Mouse (Mus musculus): ENCODE measurements at regions not wholly inside any gene's neighbourhood (a gene's known extent, or its start where the extent isn't known, plus 50 kb on each side); places are given as distances from the start of the nearest gene placed in this dataset.

GRCm38 (mm10) chr6:69578416-69578815 is 1213.6 kb downstream of the Rpia start:
- WGBS: 65% methylated on average over 2 of the region's 2 CpGs
- H3K36me3 ChIP-seq (ENCODE audit: insufficient read depth): no peaks in the 10 kb centered on the region
- no peak overlapping the region for H3K4me2 ChIP-seq
- ATAC-seq (ENCODE audit: insufficient read depth) (no peak), DNase-seq (peak; percentile 0)
- no peak overlapping the region for H3K27ac ChIP-seq (ENCODE audit: low read depth)
- no peaks in the 10 kb centered on the region for H3K4me1 ChIP-seq (ENCODE audit: insufficient read depth)
- H3K9ac ChIP-seq: no peak overlapping the region
- H3K9me3 ChIP-seq (ENCODE audit: low read depth, low read length): no peaks in the 10 kb centered on the region
- no peak for TF ChIP-seq CTCF (IDR thresholded peaks at IDR 0.05; ENCODE audit: low read depth)
- no peaks in the 10 kb centered on the region for H3K27me3 ChIP-seq (ENCODE audit: insufficient read depth, low read length)
- no peak overlapping the region for H3K4me3 ChIP-seq (ENCODE audit: low read depth, low read length)
